Mouse (Mus musculus) heart, postnatal 0 days (tissue): ENCODE data around the gene Ephb4. TPM values are rescaled to one million over a fixed set of nuclear protein-coding genes. Genes with fewer than 3 reads are reported as not detected.
A peak's percentile ranks its signal among the peaks of the same experiment; 100 is the strongest.

ENCODE experiments used
- ATAC-seq: fragments of 200-750 bp; cut with Nextera tagmentation; 2 replicates; pipeline ENCODE4 v1.8.0; 2017; ENCODE audit warnings: low read depth, moderate number of reproducible peaks, moderate library complexity; ENCODE audit not compliant: insufficient read depth
- DNase-seq: peaks from one replicate; pipeline ENCODE4 v3.0.0-alpha.2; 2016; ENCODE audit warnings: low spot score
- H3K27ac ChIP-seq: fragments of 300-500 bp; sonication (generic); 2 replicates; pipeline ENCODE4 v1.5.1; 2014; ENCODE audit warnings: low read depth, mild to moderate bottlenecking
- H3K27me3 ChIP-seq: fragments of 300-500 bp; sonication (generic); 2 replicates; pipeline ENCODE4 v1.6.1; 2014; ENCODE audit warnings: low read length, mixed read lengths; ENCODE audit not compliant: control insufficient read depth, insufficient read depth
- H3K36me3 ChIP-seq: fragments of 300-500 bp; sonication (generic); replicated peaks from 2 replicates; pipeline ENCODE4 v1.6.1; 2014; ENCODE audit warnings: low read length, mixed read lengths; ENCODE audit not compliant: control insufficient read depth, insufficient read depth
- H3K4me1 ChIP-seq: fragments of 300-500 bp; sonication (generic); 2 replicates; pipeline ENCODE4 v1.6.1; 2014; ENCODE audit warnings: antibody characterized with exemption; ENCODE audit not compliant: control insufficient read depth, insufficient read depth
- H3K4me2 ChIP-seq: fragments of 300-500 bp; sonication (generic); 2 replicates; pipeline ENCODE4 v1.6.1; 2014; ENCODE audit warnings: low read depth, mild to moderate bottlenecking, low read length, moderate library complexity
- H3K4me3 ChIP-seq: fragments of 300-500 bp; sonication (generic); 2 replicates; pipeline ENCODE4 v1.5.1; 2014; ENCODE audit warnings: low read depth, low read length
- H3K9ac ChIP-seq: fragments of 300-500 bp; sonication (generic); replicated peaks from 2 replicates; pipeline ENCODE4 v1.6.1; 2014; ENCODE audit warnings: low read depth, low read length, mixed read lengths
- H3K9me3 ChIP-seq: fragments of 300-500 bp; sonication (generic); replicated peaks from 2 replicates; pipeline ENCODE4 v1.6.1; 2016; ENCODE audit warnings: low read length; ENCODE audit not compliant: control insufficient read depth
- CTCF ChIP-seq: IDR thresholded peaks from 2 replicates; pipeline ENCODE4 v1.5.1; 2016; ENCODE audit warnings: antibody characterized with exemption, control low read depth, low read depth
- EP300 ChIP-seq: IDR thresholded peaks from 2 replicates; pipeline ENCODE4 v1.6.1; 2016; ENCODE audit warnings: antibody characterized with exemption, low read depth
- WGBS: fragments of 180-500 bp; shearing (Covaris S2); extraction: QIAGEN DNeasy Blood & Tissue Kit; methylation state at CpG from one replicate; pipeline ENCODE4 v1.1.7; 2014; 5-methylcytosine and 5-hydroxymethylcytosine counted together
- polyA plus RNA-seq: library from polyadenylated mRNA; unstranded; fragments of >200 nt; fragmentation: Nextera tagmentation; extraction: Ambion mirVana; gene quantifications from 2 replicates; pipeline ENCODE4 v1.2.1, GENCODE M21; 2015
- total RNA-seq: library from RNA; depleted of rRNA; stranded (reverse); fragments of >200 nt; gene quantifications from 2 replicates; pipeline ENCODE4 v1.2.3, GENCODE M21; 2014; ENCODE audit warnings: low replicate concordance

Ephb4 gene
- total and polyA plus RNA-seq, 2 experiments from 2014 or later: 23.1 to 99.2 TPM

DNA sequence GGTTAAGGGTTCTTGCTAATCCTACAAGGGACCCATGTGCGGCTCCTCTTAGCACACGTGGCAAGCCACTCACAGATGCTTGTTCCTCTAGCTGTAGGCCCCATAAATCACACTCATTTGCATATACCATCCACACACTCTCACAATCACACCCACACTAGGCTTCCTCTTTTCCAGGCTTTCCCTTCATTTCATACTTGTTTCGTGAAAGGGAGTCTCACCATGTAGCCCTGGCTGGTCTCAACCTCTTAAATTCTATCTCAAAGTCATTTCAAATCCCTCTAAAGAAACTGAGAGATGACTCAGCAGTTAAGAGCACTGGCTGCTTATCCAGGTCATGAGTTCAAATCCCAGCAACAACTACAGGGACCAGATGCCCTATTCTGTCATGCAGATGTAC is 44.1 kb upstream of the Ephb4 start:
- Histone ChIP-seq H3K4me2 (peak overlapping the region; percentile 72), H3K27ac (no peak overlapping the region), H3K4me1 (peaks cover 24% of the 10 kb centered on the region), H3K9ac (peak overlapping the region; percentile 22), H3K4me3 (peak overlapping the region; percentile 86), H3K27me3 (no peaks in the 10 kb centered on the region), H3K36me3 (peaks cover 72% of the 10 kb centered on the region), H3K9me3 (no peaks in the 10 kb centered on the region)
- DNase-seq (no peak), ATAC-seq (no peak)
- TF ChIP-seq EP300: no peak
- no peak for TF ChIP-seq CTCF
- WGBS: 67% methylated on average over 3 of the region's 3 CpGs

DNA sequence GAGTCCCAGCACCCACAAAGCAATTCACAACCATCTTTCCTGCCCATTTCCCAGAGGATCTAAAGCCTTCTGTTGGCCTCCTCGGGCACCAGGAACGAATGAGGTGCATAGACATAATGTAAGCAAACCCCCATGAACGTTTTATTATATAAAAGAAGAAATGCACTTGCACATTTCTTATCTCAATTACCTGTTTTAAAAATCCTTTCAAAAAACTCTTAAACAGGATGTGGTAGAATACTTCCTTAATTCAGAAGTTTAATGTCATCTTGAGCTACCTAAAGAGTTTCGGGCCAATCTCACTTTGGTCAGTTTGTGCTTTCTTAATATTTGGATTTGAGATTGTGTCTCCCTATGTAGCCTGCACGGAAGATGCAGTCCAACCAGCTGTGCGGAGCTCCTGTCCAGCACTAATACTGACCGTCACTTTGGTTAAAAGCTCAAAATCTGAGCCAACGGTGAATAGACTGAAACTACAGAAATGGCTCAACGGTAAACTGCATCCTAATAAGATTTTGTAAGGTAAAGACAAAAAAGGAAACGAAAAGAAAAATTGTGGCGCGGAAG is 43.4 kb upstream of the Ephb4 start:
- Histone ChIP-seq H3K36me3 (peaks cover 67% of the 10 kb centered on the region), H3K9me3 (no peaks in the 10 kb centered on the region), H3K27ac (peak overlapping the region; percentile 96), H3K4me2 (peak overlapping the region; percentile 72), H3K9ac (peak overlapping the region; percentile 92), H3K4me1 (peaks cover 24% of the 10 kb centered on the region), H3K27me3 (no peaks in the 10 kb centered on the region), H3K4me3 (peak overlapping the region; percentile 86)
- no peak for ATAC-seq
- TF ChIP-seq CTCF (no peak), EP300 (no peak)
- WGBS: 12% methylated on average over 12 of the region's 12 CpGs
- no peak for DNase-seq

DNA sequence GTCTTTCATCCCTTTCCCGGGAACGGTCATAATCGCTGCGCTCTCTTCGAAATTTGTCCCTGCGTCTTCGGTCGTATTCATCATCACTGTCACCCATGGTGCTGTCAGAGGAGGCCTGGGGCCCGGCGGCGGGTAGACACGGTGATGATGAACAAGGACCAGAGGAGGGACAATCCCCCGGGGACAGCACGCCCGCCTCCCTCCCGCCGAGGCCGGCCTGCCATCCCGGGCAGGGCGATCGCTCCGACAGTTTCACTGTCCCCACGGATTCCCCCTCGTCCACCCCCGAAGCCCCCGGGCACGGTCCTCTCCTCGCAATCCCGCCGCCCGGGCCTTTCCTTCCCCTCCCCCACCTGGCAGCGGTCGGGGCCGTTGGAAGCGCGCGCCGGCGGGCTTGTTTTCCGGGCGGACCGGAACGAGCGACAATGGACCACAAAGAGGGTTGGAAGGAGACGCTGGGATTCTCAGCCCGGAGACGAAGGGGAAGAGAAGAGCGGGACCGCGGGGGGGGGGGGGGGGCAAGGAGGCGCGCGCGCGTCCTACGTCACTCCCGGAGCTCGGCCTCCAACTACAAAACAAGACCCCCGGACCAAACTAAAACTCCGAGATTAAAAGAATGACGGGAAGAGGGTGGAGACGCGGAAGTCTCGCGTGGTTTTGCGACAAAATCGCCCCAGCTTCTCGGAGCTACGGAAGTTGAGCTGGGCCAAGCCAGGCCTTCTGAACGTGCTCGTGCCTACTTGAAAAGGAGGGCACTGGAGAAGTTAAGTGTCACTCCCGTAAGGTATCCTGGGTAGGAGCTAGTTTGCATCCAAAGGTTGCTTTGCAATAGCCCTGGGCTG is 42.6 kb upstream of the Ephb4 start, which contains the start of gene Srrt:
Gene Srrt, minus strand, starts transcription at position 604 of the 842 bp plus-strand sequence.
- Histone ChIP-seq H3K27ac (peak within 1 kb of the TSS; percentile 96), H3K4me2 (peak within 1 kb of the TSS; percentile 72), H3K4me3 (peak within 1 kb of the TSS; percentile 86), H3K36me3 (peaks cover 59% of the 10 kb centered on the region), H3K4me1 (peaks cover 24% of the 10 kb centered on the region), H3K9ac (peak within 1 kb of the TSS; percentile 92), H3K9me3 (no peaks in the 10 kb centered on the region), H3K27me3 (no peaks in the 10 kb centered on the region)
- DNase-seq (peak; percentile 95), ATAC-seq (peak; percentile 90)
- WGBS: 0% methylated on average over 65 of the region's 72 CpGs
- peak; percentile 87 for TF ChIP-seq EP300
- no peak for TF ChIP-seq CTCF

DNA sequence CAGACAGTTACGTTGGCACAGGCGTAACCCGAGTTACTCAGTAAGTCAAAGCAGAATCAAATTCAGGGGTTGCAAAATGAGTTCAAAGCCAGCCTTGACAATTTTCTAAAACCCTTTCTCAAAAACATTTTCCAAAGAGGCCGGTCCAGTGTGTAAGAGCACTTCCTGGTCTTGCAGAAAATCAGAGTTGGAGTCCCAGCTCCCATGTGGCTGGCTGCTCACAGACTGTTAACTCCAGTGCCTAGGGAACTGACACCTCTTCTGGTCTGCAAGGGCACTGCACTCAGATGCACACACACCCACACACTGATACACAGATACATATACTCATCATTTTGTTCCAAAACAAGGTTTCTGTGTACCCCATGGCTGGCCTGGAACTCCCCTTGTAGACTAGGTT is 41.6 kb upstream of the Ephb4 start:
- H3K4me2 ChIP-seq: peak overlapping the region; percentile 72
- H3K9me3 ChIP-seq: no peaks in the 10 kb centered on the region
- DNase-seq (no peak), ATAC-seq (no peak)
- H3K9ac ChIP-seq: no peak overlapping the region
- H3K27ac ChIP-seq: peak overlapping the region; percentile 96
- H3K4me3 ChIP-seq: peak overlapping the region; percentile 86
- H3K27me3 ChIP-seq: no peaks in the 10 kb centered on the region
- peaks cover 34% of the 10 kb centered on the region for H3K4me1 ChIP-seq
- WGBS: 97% methylated on average over 4 of the region's 4 CpGs
- TF ChIP-seq EP300 (no peak), CTCF (no peak)
- peaks cover 48% of the 10 kb centered on the region for H3K36me3 ChIP-seq

GRCm38 (mm10) chr5:137313466-137314192 is 36.3 kb upstream of the Ephb4 start:
- H3K27me3 ChIP-seq: no peaks in the 10 kb centered on the region
- no peaks in the 10 kb centered on the region for H3K9me3 ChIP-seq
- H3K4me2 ChIP-seq: peak overlapping the region; percentile 93
- no peak for DNase-seq
- peak; percentile 54; the same call in 1 of the 2 replicates for ATAC-seq
- H3K9ac ChIP-seq: peak overlapping the region; percentile 79
- H3K4me3 ChIP-seq: peak overlapping the region; percentile 57
- WGBS: 2% methylated on average over 22 of the region's 22 CpGs
- H3K4me1 ChIP-seq: peaks cover 18% of the 10 kb centered on the region
- peak overlapping the region; percentile 82 for H3K27ac ChIP-seq
- peaks cover 24% of the 10 kb centered on the region for H3K36me3 ChIP-seq
- TF ChIP-seq CTCF (no peak), EP300 (no peak)
